Mouse (Mus musculus): Measurements from ENCODE around the gene Atp1b1. TPM values are rescaled to one million over a fixed set of nuclear protein-coding genes. Genes with fewer than 3 reads are reported as not detected.

Atp1b1 gene
- total RNA-seq (2021): 100 to 1,000 TPM; 312 to 314 TPM
- long read RNA-seq, experiment 1, transcript Atp1b1-201 (6 exons, 2,580 nt): major isoform, 118 of 153 reads
- long read RNA-seq, experiment 1, partial matches to known transcripts: 9 of 153 reads
- long read RNA-seq, experiment 1, other reads (novel, unspliced or antisense): 26 of 153 reads
- long read RNA-seq, experiment 2, transcript Atp1b1-201 (6 exons, 2,580 nt): major isoform, 71 of 108 reads
- long read RNA-seq, experiment 2, partial matches to known transcripts: 1 of 108 reads
- long read RNA-seq, experiment 2, other reads (novel, unspliced or antisense): 36 of 108 reads

- DNase-seq: peak; percentile 84 to 90
Measured at GRCm38 (mm10) chr1:164458245-164458613, at the start of gene Atp1b1. Atp1b1 (minus strand) TSS chr1:164458355.

- no peak for DNase-seq
Measured at GRCm38 (mm10) chr1:164505096-164505495, 46.9 kb upstream of the Atp1b1 start.

GRCm38 (mm10) chr1:164503140-164503730 is 45.1 kb upstream of the Atp1b1 start:
- DNase-seq: peak in 1 of 2 experiments; percentile 12

GRCm38 (mm10) chr1:164502231-164502630 is 44.1 kb upstream of the Atp1b1 start:
- peak; percentile 23 to 49 for DNase-seq

- no peak for DNase-seq
Measured at GRCm38 (mm10) chr1:164494741-164495512, 36.8 kb upstream of the Atp1b1 start.

GRCm38 (mm10) chr1:164494215-164494614 is 36.1 kb upstream of the Atp1b1 start:
- DNase-seq: no peak

GRCm38 (mm10) chr1:164493042-164493705 is 35.0 kb upstream of the Atp1b1 start:
- peak; percentile 63 to 72 for DNase-seq

DNA sequence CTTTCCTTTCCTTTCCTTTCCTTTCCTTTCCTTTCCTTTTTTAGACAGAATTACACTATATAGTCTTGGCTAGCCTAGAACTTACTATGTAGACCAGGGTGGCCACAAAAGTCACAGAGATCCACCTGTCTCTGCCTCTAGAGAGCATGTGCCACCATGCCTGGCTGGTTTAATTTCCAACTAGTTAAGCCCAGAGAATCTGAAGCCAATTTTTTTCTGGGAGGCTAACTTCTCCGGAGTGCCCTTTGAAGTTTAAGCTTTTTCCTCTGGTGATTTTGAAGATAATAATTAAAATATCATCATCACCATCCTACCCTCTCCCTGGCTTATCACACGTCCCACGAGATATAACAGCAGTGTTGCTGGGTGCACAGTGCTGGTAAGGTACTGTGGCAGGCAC is 34.3 kb upstream of the Atp1b1 start:
- no peak for DNase-seq

- no peak for DNase-seq
Measured at GRCm38 (mm10) chr1:164489961-164490594, 31.9 kb upstream of the Atp1b1 start.

DNA sequence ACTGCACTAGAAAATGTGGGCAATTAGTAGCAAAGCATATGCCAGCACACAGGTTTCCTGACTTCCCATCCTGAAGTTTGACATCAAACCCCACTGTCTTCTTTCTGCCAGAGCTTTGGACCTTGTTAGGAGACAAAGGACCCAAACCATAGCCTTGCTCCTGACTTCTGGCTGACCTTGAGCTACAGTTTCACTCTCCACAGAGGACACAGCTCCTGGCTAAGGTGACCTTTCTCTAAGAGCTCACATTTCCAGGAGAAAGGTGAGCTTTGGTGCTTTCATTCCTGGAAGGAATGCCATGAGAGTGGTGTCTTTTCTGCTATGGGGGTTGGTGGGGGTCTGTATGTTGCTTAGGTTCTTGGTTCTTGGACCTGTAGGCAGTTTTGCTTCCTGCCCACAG is 25.6 kb upstream of the Atp1b1 start:
- no peak for DNase-seq

GRCm38 (mm10) chr1:164482833-164483232 is 24.7 kb upstream of the Atp1b1 start:
- no peak for DNase-seq

- DNase-seq: no peak
Measured at GRCm38 (mm10) chr1:164481645-164482354, 23.6 kb upstream of the Atp1b1 start.

GRCm38 (mm10) chr1:164480755-164481644 is 22.8 kb upstream of the Atp1b1 start:
- DNase-seq: no peak

DNA sequence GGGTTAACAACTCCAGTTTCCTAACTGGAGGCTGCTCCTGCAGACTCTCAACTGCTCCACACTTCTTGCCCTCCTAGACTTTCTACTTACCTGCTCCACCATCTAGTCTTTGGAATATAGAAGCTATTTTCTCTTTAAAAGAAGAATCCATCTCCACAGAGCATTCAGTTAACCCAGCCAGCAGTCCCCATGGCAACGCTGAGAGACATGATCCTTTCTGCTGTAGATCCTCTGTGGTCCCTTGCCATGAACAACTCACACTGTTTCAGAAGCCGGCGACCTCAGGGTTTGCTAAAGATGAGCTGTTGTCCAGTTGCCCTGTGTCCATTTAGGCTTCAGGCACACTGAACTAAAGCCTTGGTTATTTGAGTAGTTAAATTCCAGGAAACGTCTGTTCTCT is 17.7 kb upstream of the Atp1b1 start:
- DNase-seq: no peak

GRCm38 (mm10) chr1:164474778-164475511 is 16.8 kb upstream of the Atp1b1 start:
- DNase-seq: no peak

DNA sequence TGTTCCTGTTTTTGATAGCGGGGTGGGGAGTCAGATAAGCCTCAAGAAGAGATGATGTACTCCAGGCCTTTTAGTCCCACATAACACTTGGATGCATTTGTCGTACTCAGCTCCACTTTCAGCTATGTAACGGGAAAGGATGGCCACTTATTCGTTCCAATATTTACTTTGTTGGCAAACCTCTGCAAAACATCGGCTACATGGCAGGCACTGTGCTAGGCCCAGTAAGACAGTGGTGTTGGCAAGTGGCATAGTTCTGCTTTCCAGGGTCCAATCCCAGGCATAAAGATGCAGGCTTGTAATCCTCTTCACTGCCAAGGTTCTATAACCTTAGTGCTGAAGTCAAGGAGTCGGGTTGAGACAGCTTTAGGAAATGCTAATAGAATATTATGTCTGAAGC is 16.2 kb upstream of the Atp1b1 start:
- no peak for DNase-seq

DNA sequence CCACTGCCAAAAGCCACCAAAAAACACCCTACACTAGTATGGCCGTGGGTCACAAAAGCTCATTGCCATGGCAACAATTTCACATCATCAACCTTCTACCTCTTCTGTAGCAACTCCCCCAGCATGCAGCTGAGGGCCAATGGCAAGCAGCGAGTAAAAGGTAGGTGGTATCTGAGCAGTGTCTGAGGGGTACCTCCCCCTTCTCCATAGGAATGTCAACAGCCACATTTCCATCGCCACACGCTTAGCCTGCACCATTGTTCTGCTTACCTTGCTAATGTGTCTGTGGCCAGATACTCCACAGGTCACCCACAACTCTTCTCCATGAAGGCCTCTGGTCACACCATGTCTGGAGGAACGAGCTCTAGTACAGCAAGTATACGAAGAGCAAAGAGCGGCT is 15.2 kb upstream of the Atp1b1 start:
- DNase-seq: no peak

DNA sequence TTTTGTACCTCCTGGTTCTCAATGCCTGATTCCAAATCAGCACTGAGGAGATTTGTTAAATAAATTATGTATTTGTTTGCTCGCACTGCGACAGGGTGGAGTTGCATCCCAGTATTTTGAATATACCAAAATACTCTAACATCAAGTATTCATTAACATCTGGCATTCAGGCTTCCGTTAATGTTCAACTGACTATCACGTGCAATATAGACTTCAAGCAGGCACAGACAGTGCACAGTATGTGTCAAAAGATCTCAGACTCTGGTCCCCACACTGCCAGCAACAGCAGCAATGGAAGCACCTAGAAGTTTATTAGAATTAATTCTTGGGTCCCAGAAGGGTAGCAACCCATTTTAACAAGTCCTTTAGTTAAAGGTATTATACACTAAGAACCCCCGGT is 13.5 kb upstream of the Atp1b1 start:
- no peak for DNase-seq

DNA sequence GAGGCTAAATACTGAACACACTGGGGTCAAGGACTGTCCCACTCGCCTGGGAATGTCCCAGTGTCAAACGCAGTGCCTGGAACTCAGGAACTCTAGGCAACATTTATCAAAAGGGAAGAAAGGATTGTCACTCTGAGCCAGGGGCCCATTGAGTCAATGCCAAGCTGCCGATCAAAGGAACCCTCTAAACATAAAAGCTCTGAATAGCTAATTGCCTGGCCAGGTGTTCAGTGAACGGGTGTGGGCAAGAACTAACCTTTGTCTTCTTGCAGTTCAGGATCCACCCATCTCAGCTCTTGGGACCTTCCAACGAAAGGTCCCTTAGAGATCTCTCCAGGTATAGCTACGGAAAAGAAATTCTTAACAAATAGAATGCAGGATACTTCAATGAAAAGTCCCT is 12.8 kb upstream of the Atp1b1 start:
- no peak for DNase-seq

- no peak for DNase-seq
Measured at GRCm38 (mm10) chr1:164468329-164468728, 10.2 kb upstream of the Atp1b1 start.

All from heart, adult 18-20 months (tissue).